Mouse (Mus musculus) stomach, postnatal 0 days (tissue): ENCODE results near the gene Snrnp35. TPM values are rescaled to one million over a fixed set of nuclear protein-coding genes. Genes with fewer than 3 reads are reported as not detected.

Experiments
- ATAC-seq: fragments of 200-750 bp; cut with Nextera tagmentation; 2 replicates; pipeline ENCODE4 v1.8.0; 2017; ENCODE audit not compliant: low FRiP score, low TSS enrichment
- DNase-seq: peaks from one replicate; pipeline ENCODE4 v3.0.0-alpha.2; 2016; ENCODE audit warnings: low spot score
- H3K27ac ChIP-seq: fragments of 300-500 bp; sonication (generic); replicated peaks from 2 replicates; pipeline ENCODE4 v1.5.1; 2014; ENCODE audit warnings: mild to moderate bottlenecking, control low read depth
- H3K27me3 ChIP-seq: fragments of 300-500 bp; sonication (generic); 2 replicates; pipeline ENCODE4 v1.6.1; 2014; ENCODE audit warnings: low read length; ENCODE audit not compliant: control insufficient read depth, insufficient read depth
- H3K36me3 ChIP-seq: fragments of 300-500 bp; sonication (generic); 2 replicates; pipeline ENCODE4 v1.6.1; 2014; ENCODE audit warnings: low read length, mixed read lengths; ENCODE audit not compliant: control insufficient read depth, insufficient read depth
- H3K4me1 ChIP-seq: fragments of 300-500 bp; sonication (generic); replicated peaks from 2 replicates; pipeline ENCODE4 v1.6.1; 2014; ENCODE audit warnings: antibody characterized with exemption; ENCODE audit not compliant: control insufficient read depth, insufficient read depth
- H3K4me2 ChIP-seq: fragments of 300-500 bp; sonication (generic); replicated peaks from 2 replicates; pipeline ENCODE4 v1.6.1; 2014; ENCODE audit warnings: low read depth, mild to moderate bottlenecking, control low read depth, moderate library complexity
- H3K4me3 ChIP-seq: fragments of 300-500 bp; sonication (generic); 2 replicates; pipeline ENCODE4 v1.5.1; 2014; ENCODE audit warnings: low read depth, low read length, control low read depth
- H3K9ac ChIP-seq: fragments of 300-500 bp; sonication (generic); 2 replicates; pipeline ENCODE4 v1.6.1; 2014; ENCODE audit warnings: mild to moderate bottlenecking, low read length, control low read depth, mixed read lengths
- H3K9me3 ChIP-seq: fragments of 300-500 bp; sonication (generic); 2 replicates; pipeline ENCODE4 v1.6.1; 2016; ENCODE audit warnings: low read length; ENCODE audit not compliant: control insufficient read depth
- CTCF ChIP-seq: IDR thresholded peaks from 2 replicates; pipeline ENCODE4 v1.5.1; 2016; ENCODE audit warnings: antibody characterized with exemption, low read depth, mild to moderate bottlenecking, moderate library complexity
- EP300 ChIP-seq: optimal IDR thresholded peaks from 2 replicates; pipeline ENCODE3; 2016; ENCODE audit warnings: antibody characterized with exemption
- WGBS: fragments of 180-500 bp; shearing (Covaris S2); extraction: QIAGEN DNeasy Blood & Tissue Kit; methylation state at CpG from one replicate; pipeline ENCODE4 v1.1.7; 2014; 5-methylcytosine and 5-hydroxymethylcytosine counted together
- polyA plus RNA-seq: library from polyadenylated mRNA; unstranded; fragments of >200 nt; fragmentation: Nextera tagmentation; extraction: Ambion mirVana; gene quantifications from 2 replicates; pipeline ENCODE4 v1.2.1, GENCODE M21; 2015

The Snrnp35 gene
- 9.1 and 10.8 TPM in 2 replicates for polyA plus RNA-seq

GRCm38 (mm10) chr5:124482966-124483654 is at the start of gene Snrnp35:
Gene Snrnp35, plus strand, starts transcription at chr5:124483134.
- TF ChIP-seq EP300 (peak; percentile 85), CTCF (no peak)
- WGBS: under 1% methylated on average over 47 of the region's 48 CpGs

GRCm38 (mm10) chr5:124438229-124438628 is 44.7 kb upstream of the Snrnp35 start:
- H3K9ac ChIP-seq: no peak overlapping the region
- DNase-seq: peak; percentile 46

More at GRCm38 (mm10) chr5:124482966-124483654, at the start of gene Snrnp35:
- Histone ChIP-seq H3K27ac (peak within 1 kb of the TSS; percentile 100), H3K27me3 (no peaks in the 10 kb centered on the region), H3K4me2 (peak within 1 kb of the TSS; percentile 74), H3K4me3 (peak within 1 kb of the TSS; percentile 67), H3K4me1 (peaks cover 4% of the 10 kb centered on the region; the same call in 1 of the 2 replicates), H3K36me3 (no peaks in the 10 kb centered on the region), H3K9me3 (no peaks in the 10 kb centered on the region), H3K9ac (peak within 1 kb of the TSS; percentile 83)
- ATAC-seq (peak; percentile 83), DNase-seq (peak; percentile 93)

GRCm38 (mm10) chr5:124438746-124439145 is 44.2 kb upstream of the Snrnp35 start:
- DNase-seq: no peak
- Histone ChIP-seq H3K27ac (peak overlapping the region; percentile 49; the same call in 1 of the 2 replicates), H3K4me3 (no peak overlapping the region), H3K36me3 (no peaks in the 10 kb centered on the region), H3K4me2 (peak overlapping the region; percentile 89; the same call in 1 of the 2 replicates), H3K9me3 (no peaks in the 10 kb centered on the region), H3K27me3 (no peaks in the 10 kb centered on the region), H3K4me1 (no peaks in the 10 kb centered on the region), H3K9ac (no peak overlapping the region)
- TF ChIP-seq CTCF: no peak
- TF ChIP-seq EP300: no peak
- no peak for ATAC-seq
- WGBS: 69% methylated on average over 5 of the region's 5 CpGs

More at GRCm38 (mm10) chr5:124438229-124438628, 44.7 kb upstream of the Snrnp35 start:
- H3K27ac ChIP-seq: peak overlapping the region; percentile 49
- H3K4me3 ChIP-seq: no peak overlapping the region
- H3K36me3 ChIP-seq: no peaks in the 10 kb centered on the region
- H3K9me3 ChIP-seq: no peaks in the 10 kb centered on the region
- no peak for ATAC-seq
- H3K4me2 ChIP-seq: no peak overlapping the region
- no peaks in the 10 kb centered on the region for H3K27me3 ChIP-seq
- WGBS: 75% methylated on average over 5 of the region's 5 CpGs
- TF ChIP-seq EP300: no peak
- peak; percentile 68 for TF ChIP-seq CTCF
- H3K4me1 ChIP-seq: no peaks in the 10 kb centered on the region

GRCm38 (mm10) chr5:124439447-124440093 is 43.4 kb upstream of the Snrnp35 start, which contains the start of gene Kmt5a:
Gene Kmt5a, plus strand, starts transcription at chr5:124439930.
- Histone ChIP-seq H3K4me2 (peak within 1 kb of the TSS; percentile 89), H3K27me3 (no peaks in the 10 kb centered on the region), H3K9ac (peak within 1 kb of the TSS; percentile 72), H3K4me1 (no peaks in the 10 kb centered on the region), H3K4me3 (peak within 1 kb of the TSS; percentile 59), H3K27ac (peak within 1 kb of the TSS; percentile 83), H3K9me3 (no peaks in the 10 kb centered on the region), H3K36me3 (no peaks in the 10 kb centered on the region)
- DNase-seq (peak; percentile 96), ATAC-seq (peak; percentile 97)
- WGBS: under 1% methylated on average over 34 of the region's 34 CpGs
- peak; percentile 49 for TF ChIP-seq CTCF
- peak; percentile 51 for TF ChIP-seq EP300

GRCm38 (mm10) chr5:124440094-124440701 is 42.7 kb upstream of the Snrnp35 start:
- Histone ChIP-seq H3K9ac (peak overlapping the region; percentile 72), H3K4me3 (peak overlapping the region; percentile 59), H3K36me3 (no peaks in the 10 kb centered on the region), H3K27me3 (no peaks in the 10 kb centered on the region), H3K9me3 (no peaks in the 10 kb centered on the region), H3K27ac (peak overlapping the region; percentile 83), H3K4me2 (peak overlapping the region; percentile 89), H3K4me1 (no peaks in the 10 kb centered on the region)
- DNase-seq (peak; percentile 78), ATAC-seq (peak; percentile 69)
- WGBS: under 1% methylated on average over 30 of the region's 30 CpGs
- peak; percentile 63 for TF ChIP-seq CTCF
- no peak for TF ChIP-seq EP300
